Mouse (Mus musculus) erythroblast, embryonic 14.5 days (primary cell): ENCODE results near the gene Hspa4.

ENCODE experiments used
- GATA1 ChIP-seq: IDR thresholded peaks from 2 replicates; pipeline ENCODE4 v1.6.1; 2012; ENCODE audit warnings: low read length, inconsistent platforms, mixed read lengths
- TAL1 ChIP-seq: IDR thresholded peaks from 3 replicates; pipeline ENCODE4 v1.6.1; 2012; ENCODE audit warnings: low read length, inconsistent platforms, mixed read lengths

- no peak for TF ChIP-seq GATA1
- TF ChIP-seq TAL1, result no peak
Measured at GRCm38 (mm10) chr11:53210876-53211275, 89.4 kb downstream of the Hspa4 start.
